Comparison of ENCODE assay signal across 21 mouse cellular contexts in the genomic region with DNA sequence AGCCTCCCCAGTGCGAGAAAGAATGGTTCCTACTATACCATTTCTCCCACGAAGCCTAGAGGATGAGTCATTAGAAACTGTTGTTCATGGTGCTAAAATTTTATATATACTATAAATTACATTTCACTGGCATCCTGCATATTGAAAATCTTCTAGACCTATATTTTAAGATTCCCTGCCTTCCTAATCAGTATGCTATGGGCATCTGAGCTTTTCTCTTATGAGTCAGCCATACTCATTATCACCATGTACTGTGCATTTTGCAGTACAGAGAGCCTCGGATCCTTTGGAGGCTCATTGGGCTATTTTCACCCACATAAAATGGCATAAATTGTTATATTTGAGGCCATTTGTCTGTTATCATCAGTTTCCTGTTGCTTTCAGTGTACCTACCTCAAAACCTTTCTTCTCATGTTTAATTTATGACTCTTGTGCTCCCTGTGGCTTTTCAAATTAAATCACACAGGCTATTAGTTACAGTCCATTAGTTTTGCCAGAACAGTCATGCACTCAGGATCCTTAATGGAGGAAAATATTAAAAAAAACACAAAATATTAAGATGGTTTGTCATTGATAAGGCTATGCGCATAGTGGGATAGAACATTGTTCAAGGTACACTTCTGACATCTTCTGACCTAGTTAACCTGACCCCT.
DNase-seq lines count a peak whose midpoint lies in the region; ATAC-seq lines count a peak whose summit lies in the region.
"Had no signal": no experiment of that assay in that cellular context is flagged by ENCODE, and none has a peak within 500 bp of the region (broad histone marks: within the 10 kb centered on the region; RNA-seq: fewer than 3 reads in every experiment).

No protein-coding gene starts in this region.

- H3K4me3 ChIP-seq in forebrain, embryonic 14.5 days (ENCODE audit: low read depth, low read length): no peak overlapping the region
- H3K4me3 ChIP-seq in forebrain, embryonic 12.5 days (replicated peaks): no peak overlapping the region
- H3K4me3 ChIP-seq in neural tube, embryonic 11.5 days (ENCODE audit: low read depth, low read length): no peak overlapping the region
- no peak overlapping the region for H3K4me3 ChIP-seq in neural tube, embryonic 15.5 days (replicated peaks)
- H3K4me3 ChIP-seq in neural tube, embryonic 14.5 days (ENCODE audit: low read depth, low read length): no peak overlapping the region
- H3K4me3 ChIP-seq: forebrain, embryonic 10.5 days; gastrocnemius, adult 2 months; heart, embryonic 10.5 days had no signal

- no peak overlapping the region for H3K27ac ChIP-seq in forebrain, embryonic 14.5 days (ENCODE audit: low read depth, low read length)
- H3K27ac ChIP-seq in forebrain, embryonic 12.5 days: no peak overlapping the region
- no peak overlapping the region for H3K27ac ChIP-seq in neural tube, embryonic 11.5 days (ENCODE audit: low read depth, low read length)
- no peak overlapping the region for H3K27ac ChIP-seq in neural tube, embryonic 15.5 days (replicated peaks)
- H3K27ac ChIP-seq in neural tube, embryonic 14.5 days (ENCODE audit: low read depth, low read length): no peak overlapping the region
- H3K27ac ChIP-seq: forebrain, embryonic 10.5 days; gastrocnemius, adult 2 months; heart, embryonic 10.5 days had no signal

- no peak for ATAC-seq in forebrain, embryonic 14.5 days
- ATAC-seq in forebrain, embryonic 12.5 days (ENCODE audit: low FRiP score): no peak
- ATAC-seq in neural tube, embryonic 11.5 days (ENCODE audit: insufficient read depth, low FRiP score, low TSS enrichment): peak; percentile 72; the same call in 1 of the 2 replicates
- no peak for ATAC-seq in neural tube, embryonic 15.5 days (ENCODE audit: low FRiP score)
- ATAC-seq in neural tube, embryonic 14.5 days (ENCODE audit: low read depth): peak; percentile 74
- ATAC-seq: inflammation-experienced regulatory T-cells, adult 6 months had no signal

- DNase-seq in forebrain, embryonic 14.5 days (ENCODE audit: low spot score): peak; percentile 7
- peak; percentile 4 for DNase-seq in kidney, adult 9 months
- no peak for DNase-seq in kidney, postnatal 4 days
- no peak for DNase-seq in neural tube, embryonic 11.5 days (ENCODE audit: low spot score)
- no peak for DNase-seq in spleen, postnatal 4 days (ENCODE audit: low spot score in 2 of 2)
- DNase-seq: adrenal gland, postnatal 25 days; cerebellum, adult 11 months; cerebellum, adult 9-11 months; gastrocnemius, adult 2 months; heart, postnatal 4 days; lung, postnatal 4 days; retina, postnatal 1 day; right cerebral cortex, postnatal 25 days; spleen, adult 18-20 months; thymus, postnatal 36 days had no signal

- H3K36me3 ChIP-seq in forebrain, embryonic 14.5 days (ENCODE audit: control insufficient read depth, insufficient read depth, low read length): no peaks in the 10 kb centered on the region
- H3K36me3 ChIP-seq in forebrain, embryonic 12.5 days (replicated peaks): no peaks in the 10 kb centered on the region
- no peaks in the 10 kb centered on the region for H3K36me3 ChIP-seq in neural tube, embryonic 11.5 days (ENCODE audit: control insufficient read depth, insufficient read depth, low read length)
- no peaks in the 10 kb centered on the region for H3K36me3 ChIP-seq in neural tube, embryonic 15.5 days
- no peaks in the 10 kb centered on the region for H3K36me3 ChIP-seq in neural tube, embryonic 14.5 days (ENCODE audit: control insufficient read depth, insufficient read depth, low read length)
- H3K36me3 ChIP-seq: forebrain, embryonic 10.5 days; heart, embryonic 10.5 days had no signal

- no peak overlapping the region for H3K9ac ChIP-seq in forebrain, embryonic 14.5 days (ENCODE audit: low read length)
- no peak overlapping the region for H3K9ac ChIP-seq in forebrain, embryonic 12.5 days
- no peak overlapping the region for H3K9ac ChIP-seq in neural tube, embryonic 11.5 days (ENCODE audit: low read length)
- no peak overlapping the region for H3K9ac ChIP-seq in neural tube, embryonic 15.5 days (replicated peaks)
- H3K9ac ChIP-seq in neural tube, embryonic 14.5 days (replicated peaks; ENCODE audit: low read depth, low read length): no peak overlapping the region

- no peaks in the 10 kb centered on the region for H3K9me3 ChIP-seq in forebrain, embryonic 14.5 days (replicated peaks; ENCODE audit: control insufficient read depth, low read length)
- H3K9me3 ChIP-seq in forebrain, embryonic 12.5 days: no peaks in the 10 kb centered on the region
- H3K9me3 ChIP-seq in neural tube, embryonic 11.5 days (ENCODE audit: control insufficient read depth, low read length): no peaks in the 10 kb centered on the region
- no peaks in the 10 kb centered on the region for H3K9me3 ChIP-seq in neural tube, embryonic 15.5 days (replicated peaks)
- no peaks in the 10 kb centered on the region for H3K9me3 ChIP-seq in neural tube, embryonic 14.5 days (ENCODE audit: control insufficient read depth, low read length)
- H3K9me3 ChIP-seq: forebrain, embryonic 10.5 days; heart, embryonic 10.5 days had no signal

- H3K4me1 ChIP-seq in forebrain, embryonic 14.5 days (ENCODE audit: control insufficient read depth, insufficient read depth, low read length): no peaks in the 10 kb centered on the region
- no peaks in the 10 kb centered on the region for H3K4me1 ChIP-seq in forebrain, embryonic 12.5 days
- no peaks in the 10 kb centered on the region for H3K4me1 ChIP-seq in neural tube, embryonic 11.5 days (ENCODE audit: control insufficient read depth, insufficient read depth, low read length)
- no peaks in the 10 kb centered on the region for H3K4me1 ChIP-seq in neural tube, embryonic 15.5 days
- no peaks in the 10 kb centered on the region for H3K4me1 ChIP-seq in neural tube, embryonic 14.5 days (ENCODE audit: control insufficient read depth, insufficient read depth, low read length)
- H3K4me1 ChIP-seq: forebrain, embryonic 10.5 days; heart, embryonic 10.5 days had no signal

- H3K4me2 ChIP-seq in forebrain, embryonic 14.5 days (ENCODE audit: low read length): no peak overlapping the region
- no peak overlapping the region for H3K4me2 ChIP-seq in forebrain, embryonic 12.5 days
- no peak overlapping the region for H3K4me2 ChIP-seq in neural tube, embryonic 11.5 days (ENCODE audit: low read depth)
- no peak overlapping the region for H3K4me2 ChIP-seq in neural tube, embryonic 15.5 days
- H3K4me2 ChIP-seq in neural tube, embryonic 14.5 days (ENCODE audit: low read depth, low read length): no peak overlapping the region

- H3K27me3 ChIP-seq in forebrain, embryonic 14.5 days (replicated peaks; ENCODE audit: control insufficient read depth, insufficient read depth, low read length): no peaks in the 10 kb centered on the region
- no peaks in the 10 kb centered on the region for H3K27me3 ChIP-seq in forebrain, embryonic 12.5 days
- H3K27me3 ChIP-seq in neural tube, embryonic 11.5 days (ENCODE audit: control insufficient read depth, insufficient read depth, low read length): no peaks in the 10 kb centered on the region
- no peaks in the 10 kb centered on the region for H3K27me3 ChIP-seq in neural tube, embryonic 15.5 days (replicated peaks)
- no peaks in the 10 kb centered on the region for H3K27me3 ChIP-seq in neural tube, embryonic 14.5 days (ENCODE audit: control insufficient read depth, insufficient read depth, low read length)

- WGBS in forebrain, embryonic 14.5 days: 85% methylated on average over 4 of the region's 4 CpGs
- WGBS in forebrain, embryonic 12.5 days: 83% methylated on average over 4 of the region's 4 CpGs
- WGBS in neural tube, embryonic 11.5 days: 70% methylated on average over 4 of the region's 4 CpGs
- WGBS in neural tube, embryonic 15.5 days: 50% methylated on average over 4 of the region's 4 CpGs
- WGBS in neural tube, embryonic 14.5 days: 57% methylated on average over 4 of the region's 4 CpGs

Comparison
In these comparisons a context has a peak if more than half of its experiments do, and no peak if none do; other contexts are left out.
1. ATAC-seq: peak in neural tube, embryonic 11.5 days (single experiment) and neural tube, embryonic 14.5 days (single experiment); none in forebrain, embryonic 14.5 days (single experiment), forebrain, embryonic 12.5 days (single experiment) and neural tube, embryonic 15.5 days (single experiment).
2. DNase-seq: peak in forebrain, embryonic 14.5 days (single experiment) and kidney, adult 9 months (single experiment); none in kidney, postnatal 4 days (0 of 2), neural tube, embryonic 11.5 days (single experiment) and spleen, postnatal 4 days (0 of 2).